Mouse (Mus musculus) myocyte (in vitro differentiated cells): ENCODE measurements around the gene Mrpl45.

Experiments used
- E2F4 ChIP-seq: IDR thresholded peaks from one replicate; pipeline ENCODE4 v1.6.1; 2011; ENCODE audit warnings: mild to moderate bottlenecking, control low read depth, moderate library complexity; ENCODE audit not compliant: insufficient read depth
- MAX ChIP-seq: IDR thresholded peaks from one replicate; pipeline ENCODE4 v1.6.1; 2011; ENCODE audit warnings: low read depth, mild to moderate bottlenecking, control low read depth
- MYOG ChIP-seq, 3 experiments: IDR thresholded peaks; one replicate each; pipeline ENCODE4 v1.6.1; 2011; ENCODE audit warnings: control low read depth in 2 of 3, low read depth in 2 of 3, mild to moderate bottlenecking in 2 of 3; ENCODE audit not compliant: insufficient read length in 2 of 3, control insufficient read depth in 1 of 3, insufficient read depth in 1 of 3
- POLR2A ChIP-seq: IDR thresholded peaks from one replicate; pipeline ENCODE4 v1.6.1; 2011; ENCODE audit warnings: low read depth, mild to moderate bottlenecking, control low read depth, moderate library complexity; ENCODE audit not compliant: insufficient read length
- POLR2AphosphoS2 ChIP-seq: IDR thresholded peaks from one replicate; pipeline ENCODE4 v1.6.1; 2011; ENCODE audit warnings: low read depth, control low read depth; ENCODE audit not compliant: insufficient read length
- REST ChIP-seq: IDR thresholded peaks from one replicate; pipeline ENCODE4 v1.6.1; 2011; ENCODE audit warnings: mild to moderate bottlenecking, control low read depth, moderate library complexity; ENCODE audit not compliant: insufficient read depth, insufficient read length
- SRF ChIP-seq: IDR thresholded peaks from one replicate; pipeline ENCODE4 v1.6.1; 2011; ENCODE audit warnings: low read depth; ENCODE audit not compliant: control insufficient read depth, insufficient read length
- USF1 ChIP-seq: IDR thresholded peaks from one replicate; pipeline ENCODE4 v1.6.1; 2011; ENCODE audit warnings: low read depth, mild to moderate bottlenecking, control low read depth, moderate library complexity

GRCm38 (mm10) chr11:97309911-97310571 is 5.5 kb upstream of the Mrpl45 start:
- no peak for TF ChIP-seq MAX
- no peak for TF ChIP-seq MYOG (IDR thresholded peaks at IDR 0.05; ENCODE audit: control insufficient read depth in 1 of 3, insufficient read depth in 1 of 3, insufficient read length in 2 of 3, low read depth in 2 of 3)
- TF ChIP-seq POLR2AphosphoS2, result peak; percentile 31
- TF ChIP-seq POLR2A, result no peak
- TF ChIP-seq REST, result no peak
- no peak for TF ChIP-seq E2F4
- no peak for TF ChIP-seq SRF
- no peak for TF ChIP-seq USF1
